Mouse (Mus musculus): ENCODE results near the gene Cyp51. TPM values are rescaled to one million over a fixed set of nuclear protein-coding genes. Genes with fewer than 3 reads are reported as not detected.

The Cyp51 gene
- polyA plus RNA-seq, 1 experiment: 14.3 TPM

- no peak for TF ChIP-seq CTCF (IDR thresholded peaks at IDR 0.05; ENCODE audit: extremely low read depth, insufficient read depth, insufficient read length, insufficient replicate concordance)
- no peak for TF ChIP-seq POLR2A (IDR thresholded peaks at IDR 0.05; ENCODE audit: low read depth, low read length)
Observed at GRCm38 (mm10) chr5:4079086-4079485, 25.5 kb downstream of the Cyp51 start.

GRCm38 (mm10) chr5:4067203-4067602 is 37.3 kb downstream of the Cyp51 start:
- Histone ChIP-seq H3K4me1 (ENCODE audit: control insufficient read depth, insufficient read depth, insufficient read length) (no peaks in the 10 kb centered on the region), H3K27ac (ENCODE audit: insufficient read depth, low read length) (no peak overlapping the region), H3K27me3 (ENCODE audit: control insufficient read depth, insufficient read depth, low read length) (no peaks in the 10 kb centered on the region), H3K36me3 (ENCODE audit: control insufficient read depth, insufficient read depth, low read length) (peaks cover 32% of the 10 kb centered on the region), H3K4me3 (ENCODE audit: extremely low read depth, insufficient read depth, insufficient read length) (no peak overlapping the region)
- 90% methylated on average over 3 of the region's 3 CpGs for WGBS
- DNase-seq (ENCODE audit: low read depth in 1 of 2, low spot score in 2 of 2): no peak
- TF ChIP-seq CTCF (IDR thresholded peaks at IDR 0.05; ENCODE audit: extremely low read depth, insufficient read depth, insufficient read length, insufficient replicate concordance) (no peak), POLR2A (IDR thresholded peaks at IDR 0.05; ENCODE audit: low read depth, low read length) (no peak)

More at GRCm38 (mm10) chr5:4079086-4079485, 25.5 kb downstream of the Cyp51 start:
- Histone ChIP-seq H3K4me1 (ENCODE audit: control insufficient read depth, insufficient read depth, insufficient read length) (peaks cover 5% of the 10 kb centered on the region; the same call in 1 of the 2 replicates), H3K36me3 (ENCODE audit: control insufficient read depth, insufficient read depth, low read length) (peaks cover 6% of the 10 kb centered on the region; the same call in 1 of the 2 replicates), H3K27ac (ENCODE audit: insufficient read depth, low read length) (no peak overlapping the region), H3K27me3 (ENCODE audit: control insufficient read depth, insufficient read depth, low read length) (no peaks in the 10 kb centered on the region), H3K4me3 (ENCODE audit: extremely low read depth, insufficient read depth, insufficient read length) (no peak overlapping the region)
- no peak for DNase-seq (ENCODE audit: low read depth in 1 of 2, low spot score in 2 of 2)
- 94% methylated on average over 3 of the region's 3 CpGs for WGBS

- no peak for DNase-seq (ENCODE audit: low read depth in 1 of 2, low spot score in 2 of 2)
- TF ChIP-seq CTCF (IDR thresholded peaks at IDR 0.05; ENCODE audit: extremely low read depth, insufficient read depth, insufficient read length, insufficient replicate concordance) (no peak), POLR2A (IDR thresholded peaks at IDR 0.05; ENCODE audit: low read depth, low read length) (no peak)
- Histone ChIP-seq H3K27me3 (ENCODE audit: control insufficient read depth, insufficient read depth, low read length) (no peaks in the 10 kb centered on the region), H3K4me3 (ENCODE audit: extremely low read depth, insufficient read depth, insufficient read length) (no peak overlapping the region), H3K36me3 (ENCODE audit: control insufficient read depth, insufficient read depth, low read length) (peaks cover 32% of the 10 kb centered on the region), H3K4me1 (ENCODE audit: control insufficient read depth, insufficient read depth, insufficient read length) (no peaks in the 10 kb centered on the region), H3K27ac (ENCODE audit: insufficient read depth, low read length) (no peak overlapping the region)
- 93% methylated on average over 18 of the region's 18 CpGs for WGBS
Observed at GRCm38 (mm10) chr5:4066476-4067115, 38.0 kb downstream of the Cyp51 start.

- Histone ChIP-seq H3K27me3 (ENCODE audit: control insufficient read depth, insufficient read depth, low read length) (no peaks in the 10 kb centered on the region), H3K4me1 (ENCODE audit: control insufficient read depth, insufficient read depth, insufficient read length) (no peaks in the 10 kb centered on the region), H3K4me3 (ENCODE audit: extremely low read depth, insufficient read depth, insufficient read length) (no peak overlapping the region), H3K36me3 (ENCODE audit: control insufficient read depth, insufficient read depth, low read length) (peaks cover 32% of the 10 kb centered on the region), H3K27ac (ENCODE audit: insufficient read depth, low read length) (no peak overlapping the region)
- TF ChIP-seq CTCF (IDR thresholded peaks at IDR 0.05; ENCODE audit: extremely low read depth, insufficient read depth, insufficient read length, insufficient replicate concordance) (no peak), POLR2A (IDR thresholded peaks at IDR 0.05; ENCODE audit: low read depth, low read length) (no peak)
- WGBS: 97% methylated on average over 8 of the region's 8 CpGs
- no peak for DNase-seq (ENCODE audit: low read depth in 1 of 2, low spot score in 2 of 2)
Observed at GRCm38 (mm10) chr5:4060313-4060712, 44.2 kb downstream of the Cyp51 start.

- no peak for TF ChIP-seq CTCF (IDR thresholded peaks at IDR 0.05; ENCODE audit: extremely low read depth, insufficient read depth, insufficient read length, insufficient replicate concordance)
- no peak for TF ChIP-seq POLR2A (IDR thresholded peaks at IDR 0.05; ENCODE audit: low read depth, low read length)
- DNase-seq (ENCODE audit: low read depth in 1 of 2, low spot score in 2 of 2): no peak
- Histone ChIP-seq H3K27ac (ENCODE audit: insufficient read depth, low read length) (no peak overlapping the region), H3K4me1 (ENCODE audit: control insufficient read depth, insufficient read depth, insufficient read length) (no peaks in the 10 kb centered on the region), H3K36me3 (ENCODE audit: control insufficient read depth, insufficient read depth, low read length) (peaks cover 18% of the 10 kb centered on the region), H3K27me3 (ENCODE audit: control insufficient read depth, insufficient read depth, low read length) (no peaks in the 10 kb centered on the region), H3K4me3 (ENCODE audit: extremely low read depth, insufficient read depth, insufficient read length) (no peak overlapping the region)
- whole genome bisulfite sequencing: 84% methylated on average over 2 of the region's 2 CpGs
Observed at GRCm38 (mm10) chr5:4040922-4041321, 63.6 kb downstream of the Cyp51 start.

- Histone ChIP-seq H3K36me3 (ENCODE audit: control insufficient read depth, insufficient read depth, low read length) (peaks cover 21% of the 10 kb centered on the region), H3K4me1 (ENCODE audit: control insufficient read depth, insufficient read depth, insufficient read length) (no peaks in the 10 kb centered on the region), H3K27ac (ENCODE audit: insufficient read depth, low read length) (no peak overlapping the region), H3K27me3 (ENCODE audit: control insufficient read depth, insufficient read depth, low read length) (no peaks in the 10 kb centered on the region), H3K4me3 (ENCODE audit: extremely low read depth, insufficient read depth, insufficient read length) (no peak overlapping the region)
- 92% methylated on average over 6 of the region's 6 CpGs for WGBS
- DNase-seq (ENCODE audit: low read depth in 1 of 2, low spot score in 2 of 2): no peak
- TF ChIP-seq CTCF (IDR thresholded peaks at IDR 0.05; ENCODE audit: extremely low read depth, insufficient read depth, insufficient read length, insufficient replicate concordance): no peak
- TF ChIP-seq POLR2A (IDR thresholded peaks at IDR 0.05; ENCODE audit: low read depth, low read length): no peak
Observed at GRCm38 (mm10) chr5:4040372-4040771, 64.2 kb downstream of the Cyp51 start.

GRCm38 (mm10) chr5:4039351-4039750 is 65.2 kb downstream of the Cyp51 start:
- WGBS: 92% methylated on average over 8 of the region's 8 CpGs
- no peak overlapping the region for H3K27ac ChIP-seq (ENCODE audit: insufficient read depth, low read length)
- peaks cover 24% of the 10 kb centered on the region for H3K36me3 ChIP-seq (ENCODE audit: control insufficient read depth, insufficient read depth, low read length)
- TF ChIP-seq POLR2A (IDR thresholded peaks at IDR 0.05; ENCODE audit: low read depth, low read length) (no peak), CTCF (IDR thresholded peaks at IDR 0.05; ENCODE audit: extremely low read depth, insufficient read depth, insufficient read length, insufficient replicate concordance) (no peak)
- H3K27me3 ChIP-seq (ENCODE audit: control insufficient read depth, insufficient read depth, low read length): no peaks in the 10 kb centered on the region
- no peak for DNase-seq (ENCODE audit: low read depth in 1 of 2, low spot score in 2 of 2)
- H3K4me1 ChIP-seq (ENCODE audit: control insufficient read depth, insufficient read depth, insufficient read length): no peaks in the 10 kb centered on the region
- H3K4me3 ChIP-seq (ENCODE audit: extremely low read depth, insufficient read depth, insufficient read length): no peak overlapping the region
